Mouse (Mus musculus) ovary, adult 18-20 months (tissue): Measurements from ENCODE around the gene Gramd1a.

Experiments used
- DNase-seq: peaks from one replicate; pipeline ENCODE4 v3.0.0; 2022; ENCODE audit warnings: low spot score, mixed read lengths

Gramd1a gene

DNA sequence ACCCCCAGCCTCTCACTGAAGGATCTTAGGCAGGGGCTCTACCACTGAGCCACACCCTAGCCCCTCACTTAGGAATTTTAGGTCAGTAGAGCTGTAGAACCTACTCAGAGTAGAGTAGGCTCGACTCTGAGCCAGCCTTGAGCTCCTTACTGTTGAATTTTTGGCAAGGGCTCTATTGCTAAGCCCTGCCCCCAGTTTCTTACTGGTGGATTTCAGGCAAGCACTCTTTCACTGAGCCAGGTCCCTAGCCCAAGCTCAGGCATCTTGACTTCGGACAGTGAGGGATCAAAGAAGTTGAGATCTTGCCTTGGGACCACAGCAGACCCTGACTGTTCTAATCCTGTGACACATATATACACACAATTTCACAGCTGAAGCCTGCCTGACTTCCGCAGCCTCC is 32.0 kb downstream of the Gramd1a start:
- DNase-seq: no peak

DNA sequence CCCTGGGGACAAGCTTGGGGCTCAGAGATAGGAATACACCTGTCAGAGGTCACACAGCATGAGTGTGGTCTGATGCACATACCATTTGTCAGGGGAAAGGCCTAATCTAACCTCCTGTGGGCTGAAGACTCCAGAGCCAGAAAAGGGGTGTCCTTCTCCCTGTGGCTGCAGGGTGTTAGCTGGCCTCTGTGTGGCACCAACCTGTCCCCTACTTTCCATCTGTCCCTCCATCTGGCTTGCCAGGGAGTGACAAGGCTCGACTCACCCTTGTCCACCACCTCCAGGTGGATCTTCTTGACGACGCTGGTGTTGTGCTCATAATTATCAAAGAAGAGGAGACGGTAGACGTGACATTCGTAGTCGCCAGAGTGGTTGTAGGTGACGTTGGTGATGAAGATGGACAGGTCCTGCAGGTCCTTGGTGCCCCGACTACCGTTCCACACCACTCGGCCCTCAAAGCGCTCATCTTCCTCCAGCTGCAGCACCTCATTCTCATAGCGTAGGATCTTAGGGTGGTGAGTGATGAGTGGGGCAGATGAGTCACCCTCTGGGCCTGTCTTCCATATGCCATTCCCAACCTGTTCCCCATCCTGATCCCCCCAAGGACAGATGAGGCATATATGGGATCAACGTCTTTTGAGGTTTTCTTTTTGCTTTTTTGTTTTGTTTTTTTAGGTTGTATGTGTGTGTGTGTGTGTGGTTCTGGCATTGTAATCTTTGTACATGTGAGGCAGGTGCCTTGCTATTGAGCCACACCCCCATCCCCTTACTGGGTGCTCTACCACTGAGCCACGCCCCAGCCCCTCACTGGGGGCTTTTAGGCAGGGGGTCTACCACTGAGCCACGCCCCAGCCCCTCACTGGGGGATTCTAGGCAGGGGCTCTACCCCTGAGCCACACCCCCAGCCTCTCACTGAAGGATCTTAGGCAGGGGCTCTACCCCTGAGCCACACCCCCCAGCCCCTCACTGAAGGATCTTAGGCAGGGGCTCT is 32.8 kb downstream of the Gramd1a start:
- DNase-seq: no peak

DNA sequence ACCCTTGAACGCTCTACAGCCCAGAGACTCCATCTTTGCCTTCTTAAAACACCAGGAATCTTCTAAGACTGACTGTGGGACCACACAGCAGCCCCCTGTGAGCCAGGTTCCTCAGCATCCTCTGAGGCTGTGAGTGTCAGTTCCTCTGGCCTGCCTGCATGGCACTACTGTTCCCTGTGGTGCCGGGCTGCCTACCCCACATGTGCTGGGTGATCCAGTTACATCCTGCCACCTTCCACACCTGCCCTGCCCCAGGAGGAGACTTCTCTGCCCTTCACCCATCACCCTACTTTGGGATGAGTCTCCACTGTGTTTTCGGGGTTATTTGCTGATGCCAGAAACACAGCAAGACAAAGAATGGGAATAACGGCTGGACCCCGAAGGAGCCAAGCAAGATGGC is 36.1 kb downstream of the Gramd1a start:
- DNase-seq: no peak

DNA sequence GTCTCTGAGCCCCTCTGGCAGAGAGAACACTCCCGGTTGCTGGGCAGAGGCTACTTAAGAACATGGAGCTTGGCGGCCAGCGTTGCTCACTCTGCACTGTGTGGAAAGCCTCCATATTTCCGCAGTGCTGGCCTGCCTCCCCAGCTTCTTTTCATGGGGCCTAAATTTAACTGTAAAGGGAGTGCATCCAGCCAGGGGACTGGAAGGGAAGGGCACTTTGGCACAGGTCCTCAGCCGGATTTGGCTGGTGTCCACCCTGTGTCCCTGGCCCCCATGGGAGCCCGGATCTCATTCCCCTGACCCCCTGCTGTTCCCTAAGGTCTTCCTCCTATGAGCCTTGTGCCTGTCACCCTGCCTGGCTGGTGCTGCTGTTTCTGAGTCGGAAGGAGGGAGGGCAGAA is 37.2 kb downstream of the Gramd1a start:
- DNase-seq: no peak

DNA sequence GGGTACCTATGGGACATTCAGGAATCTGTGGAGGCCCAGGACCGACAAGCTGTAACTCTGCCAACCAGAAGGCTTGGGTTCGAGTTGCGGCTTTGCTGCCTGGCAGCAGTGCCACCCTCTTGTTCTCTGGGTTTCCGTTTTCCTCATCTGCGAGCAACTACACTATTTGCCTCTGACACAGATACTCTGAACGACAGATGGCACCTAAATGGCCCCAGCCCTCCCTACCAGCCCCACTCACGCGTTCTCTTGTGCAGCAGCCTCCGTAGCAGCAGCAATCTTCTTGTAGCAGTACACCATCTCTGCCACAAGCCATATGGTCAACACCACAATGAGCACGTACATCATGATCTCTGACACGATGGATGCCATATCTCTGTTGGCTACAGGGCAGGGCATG is 38.2 kb downstream of the Gramd1a start:
- DNase-seq: no peak

DNA sequence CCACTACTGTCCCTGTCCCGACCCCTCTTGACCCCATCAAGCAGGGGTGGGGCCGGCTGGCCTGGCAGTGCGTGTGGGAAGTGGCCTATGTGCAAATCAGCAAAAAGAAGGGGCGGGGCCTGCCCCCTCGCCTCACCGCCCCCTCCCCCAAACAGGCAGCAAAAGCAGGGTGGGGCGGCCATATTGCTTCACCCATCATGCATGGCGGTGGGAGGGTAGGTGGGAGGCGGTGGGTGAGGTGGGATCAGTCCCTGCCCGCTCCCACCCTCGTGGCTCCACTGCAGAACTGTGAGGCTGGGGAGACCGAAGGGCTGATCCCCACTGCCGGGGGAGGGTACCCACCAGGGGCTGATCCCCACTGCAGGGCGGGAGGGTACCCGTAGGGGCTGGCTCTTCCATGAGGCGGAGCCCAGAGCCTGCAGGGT is 39.0 kb downstream of the Gramd1a start:
- DNase-seq: no peak

DNA sequence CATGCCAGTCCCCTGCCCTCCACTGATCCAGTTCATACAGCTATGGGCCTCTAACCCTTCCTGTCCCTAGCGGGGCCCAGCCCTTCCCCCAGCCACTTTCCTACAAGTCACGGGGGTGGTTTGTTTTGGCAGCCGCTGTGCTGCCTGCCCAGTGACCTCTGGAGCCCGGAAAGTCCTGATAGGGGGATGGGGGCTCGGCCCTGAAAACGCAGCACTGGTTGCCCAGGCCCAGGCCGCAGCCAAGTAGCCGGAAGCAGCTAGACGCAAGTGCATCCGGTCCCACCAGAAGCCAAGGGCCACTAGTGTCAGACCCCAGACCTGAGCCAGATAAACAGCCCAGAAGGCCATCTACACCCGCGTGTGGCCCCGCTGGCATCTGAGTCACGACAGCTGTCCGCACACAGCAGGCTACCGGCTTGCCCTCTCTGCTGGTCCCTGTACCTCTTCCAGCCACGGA is 40.1 kb downstream of the Gramd1a start:
- DNase-seq: peak; percentile 69

DNA sequence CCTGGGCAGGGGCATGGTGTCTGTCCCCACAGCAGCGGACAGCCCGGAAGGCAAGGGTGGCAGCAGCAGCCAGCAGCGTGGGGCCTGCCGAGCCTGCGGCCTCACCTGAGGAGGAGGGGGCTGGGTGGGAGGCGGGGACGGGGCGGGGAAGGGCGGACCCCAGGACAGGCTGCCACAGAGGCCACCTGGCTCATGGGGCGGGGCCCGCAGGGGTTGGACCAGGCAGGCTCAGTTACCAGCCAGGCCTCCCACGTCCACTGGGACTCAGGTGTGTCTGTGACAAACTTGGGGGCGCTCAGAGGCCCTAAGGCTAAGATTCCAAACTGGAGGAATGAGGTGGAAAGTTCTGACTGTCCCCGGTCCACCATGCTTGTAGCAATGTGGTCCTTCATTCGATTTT is 40.5 kb downstream of the Gramd1a start, which contains the start of gene Hpn:
Gene Hpn, minus strand, starts transcription at position 109 of the 400 bp plus-strand sequence.
- DNase-seq: no peak

DNA sequence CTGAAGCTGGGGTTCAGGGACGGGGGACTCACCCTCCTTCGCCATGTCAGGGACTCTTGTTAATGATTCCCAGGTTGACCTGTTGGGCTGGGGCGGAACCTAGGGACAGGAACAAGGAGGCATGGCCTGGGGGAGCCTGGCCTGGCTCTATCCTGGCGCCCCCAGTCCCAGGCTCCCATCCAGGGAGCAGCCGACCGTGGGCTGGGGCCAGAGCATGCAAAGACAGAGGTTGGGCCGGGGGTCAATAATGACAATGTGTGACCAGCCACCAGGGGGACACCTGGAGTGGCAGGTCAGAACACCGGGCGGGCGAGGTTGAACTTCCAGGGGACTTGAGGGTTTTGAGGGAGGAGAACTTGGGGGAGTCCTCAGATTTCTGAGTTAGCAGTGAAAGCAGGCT is 41.0 kb downstream of the Gramd1a start:
- DNase-seq: no peak

DNA sequence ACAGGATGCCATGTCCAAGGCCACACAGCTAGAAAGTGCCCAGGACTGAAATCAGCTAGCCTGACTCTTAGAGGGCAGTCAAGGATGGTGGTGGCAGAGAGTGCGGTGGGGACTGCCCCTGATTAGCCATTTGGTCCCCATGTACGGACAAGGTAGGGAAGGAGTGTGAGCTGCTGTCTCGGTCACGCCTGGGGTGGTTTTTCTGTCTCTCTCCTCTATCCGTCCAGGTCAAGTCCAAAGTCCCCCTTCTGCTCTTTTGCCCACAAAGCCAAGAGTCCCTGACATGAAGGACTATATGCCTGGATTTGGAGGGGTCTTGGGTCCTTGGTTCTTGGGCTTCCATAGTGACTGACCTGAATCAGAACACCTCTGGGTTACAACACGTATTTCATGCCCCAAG is 41.9 kb downstream of the Gramd1a start:
- DNase-seq: no peak

DNA sequence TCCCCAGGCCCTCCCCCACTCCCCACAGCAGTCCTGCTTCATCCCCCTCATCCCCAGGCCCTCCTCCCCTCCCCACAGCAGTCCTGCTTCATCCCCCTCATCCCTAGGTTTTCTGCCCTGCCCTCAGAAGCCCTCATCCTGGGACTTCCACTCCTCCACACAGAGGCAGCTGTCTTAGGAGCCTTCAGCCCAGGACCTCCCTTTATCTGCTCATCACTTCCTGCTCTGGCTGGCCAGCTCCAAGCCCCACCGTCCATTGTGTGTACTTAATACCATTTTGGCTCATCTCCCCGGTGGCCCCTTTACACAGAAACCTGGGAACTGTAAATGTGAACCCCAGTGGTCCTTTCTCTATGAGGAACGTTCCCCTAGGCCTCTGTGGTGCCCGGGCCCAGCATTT is 43.7 kb downstream of the Gramd1a start:
- DNase-seq: no peak

DNA sequence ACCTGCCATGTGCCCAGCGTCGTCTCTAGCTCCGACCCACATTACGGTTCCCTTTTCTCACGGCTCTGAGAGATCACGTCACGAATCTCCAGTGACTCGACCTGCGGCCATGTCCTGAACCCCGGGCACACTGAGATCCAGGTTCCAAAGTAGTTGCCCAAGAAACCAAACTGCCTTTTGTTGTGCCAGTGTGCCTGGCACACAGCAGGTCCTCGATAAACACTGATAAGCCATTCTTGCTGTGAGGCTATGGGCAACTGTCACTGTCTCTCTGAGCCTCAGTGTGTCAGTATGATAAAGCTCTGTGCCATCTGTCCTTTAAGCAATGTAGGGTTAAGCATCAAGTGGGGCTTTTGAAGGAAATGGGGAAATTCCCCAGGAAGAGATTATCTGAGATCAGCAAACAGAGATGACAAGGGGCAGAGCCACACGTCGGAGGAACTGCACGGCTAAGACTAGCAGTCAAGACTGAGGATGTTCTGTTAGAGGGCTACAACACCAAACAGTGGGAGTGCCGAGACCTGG is 44.8 kb downstream of the Gramd1a start:
- no peak for DNase-seq

DNA sequence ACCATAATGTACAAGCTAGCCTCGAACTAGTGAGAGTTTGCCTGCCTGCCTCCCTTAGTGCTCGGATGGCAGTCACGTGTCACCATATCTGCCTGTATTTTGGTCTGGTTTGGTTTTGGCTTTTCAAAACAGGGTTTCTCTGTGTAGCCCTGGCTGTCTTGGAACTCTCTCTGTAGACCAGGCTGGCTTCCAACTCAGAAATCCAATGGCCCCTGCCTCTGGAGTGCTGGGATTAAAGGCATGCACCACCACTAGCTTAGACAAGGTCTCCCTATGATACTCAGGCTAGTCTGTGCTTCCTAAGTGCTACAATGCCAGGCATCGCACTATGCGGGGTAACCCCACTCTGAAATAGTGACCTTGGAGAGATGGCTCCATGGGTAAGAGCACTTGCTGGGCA is 45.9 kb downstream of the Gramd1a start:
- no peak for DNase-seq

DNA sequence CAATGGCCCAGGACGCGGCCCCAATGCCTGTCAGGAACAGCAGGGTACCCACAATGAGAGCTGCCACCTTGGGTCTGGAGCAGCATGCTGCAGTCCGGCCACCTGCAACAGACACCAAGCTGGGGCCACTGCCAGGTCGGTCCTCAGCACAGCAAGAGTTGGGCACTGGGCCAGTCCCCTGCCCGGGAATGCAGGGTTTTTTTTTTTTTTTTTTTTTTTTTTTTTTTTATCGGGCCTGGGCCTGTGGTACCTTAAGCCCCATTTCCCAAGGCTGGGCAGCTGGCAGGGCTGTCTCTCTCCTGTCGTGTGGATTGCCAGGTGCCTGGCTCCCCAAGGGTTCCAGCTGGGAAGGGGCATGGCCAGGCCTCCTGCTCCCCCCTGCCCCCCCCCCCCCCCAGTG is 46.6 kb downstream of the Gramd1a start:
- peak; percentile 36 for DNase-seq

DNA sequence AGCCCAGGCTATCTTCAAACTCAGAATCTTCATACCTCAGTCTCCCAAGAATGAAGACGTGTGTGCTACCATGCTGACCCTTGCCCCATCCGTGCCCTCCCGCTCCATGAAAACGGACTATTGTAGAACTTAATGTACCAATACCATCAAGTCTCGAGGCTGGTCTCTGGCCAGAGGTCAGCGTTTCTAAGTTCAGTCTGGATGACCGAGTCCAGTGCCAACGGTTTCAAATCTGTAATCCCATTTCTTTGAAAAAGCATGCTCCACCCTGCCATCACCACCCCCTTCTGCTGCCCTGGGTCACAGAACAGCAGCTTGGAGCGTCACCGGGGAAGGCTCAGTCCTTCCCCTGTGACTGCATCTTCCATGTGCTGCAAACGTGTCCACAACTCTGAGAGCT is 47.9 kb downstream of the Gramd1a start:
- no peak for DNase-seq

DNA sequence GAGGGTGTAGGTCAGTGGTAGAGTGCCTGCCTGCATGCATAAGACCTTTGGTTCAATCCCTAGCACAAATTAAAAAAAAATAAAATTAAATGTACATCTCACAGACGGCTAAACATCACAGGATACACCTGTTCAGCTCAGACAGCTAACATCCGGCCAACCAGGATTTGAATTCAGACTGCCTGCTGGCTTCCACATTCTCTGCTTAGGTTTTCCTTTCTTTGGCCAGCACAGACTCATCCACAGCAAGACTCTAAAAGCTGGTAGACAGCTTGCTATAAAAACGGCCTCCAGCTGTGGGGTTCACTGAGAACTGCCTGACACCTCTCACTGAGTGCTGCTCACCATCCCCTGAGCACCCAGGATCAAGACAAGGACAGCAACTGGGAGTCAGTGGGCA is 49.5 kb downstream of the Gramd1a start:
- no peak for DNase-seq

DNA sequence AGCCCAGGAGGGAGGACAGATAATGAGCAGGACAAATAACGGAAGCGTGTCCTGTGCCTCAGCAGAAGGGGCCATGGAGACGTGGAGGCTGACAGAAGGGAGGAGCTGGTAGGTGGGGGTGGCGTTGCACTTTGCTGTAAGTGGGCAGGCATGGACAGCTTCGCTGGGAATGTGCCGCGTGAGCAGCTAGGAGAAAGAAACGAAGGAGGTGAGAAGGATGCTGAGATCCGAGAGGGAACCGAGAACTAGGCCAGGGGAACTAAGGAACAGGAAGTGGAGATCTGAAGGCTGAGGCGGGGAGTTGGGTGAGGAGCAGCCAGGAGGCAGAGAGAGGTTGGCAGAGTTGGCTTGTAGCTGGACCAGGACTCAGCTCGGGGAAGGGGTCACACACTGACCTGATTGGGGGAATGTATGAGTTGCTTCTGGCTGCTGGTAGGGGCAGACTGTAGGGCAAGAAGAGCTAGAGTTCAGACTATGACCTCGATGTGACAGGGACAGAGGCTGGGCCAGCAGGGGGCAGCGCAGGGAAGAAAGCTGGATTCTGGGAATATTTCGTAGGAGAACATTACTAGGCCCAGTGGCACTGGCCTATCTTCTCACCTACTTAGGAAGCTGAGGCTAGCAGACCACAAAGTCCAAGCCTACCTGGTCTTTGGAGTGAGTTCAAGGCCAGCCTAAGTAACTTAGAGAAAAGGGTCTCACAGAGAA is 50.5 kb downstream of the Gramd1a start:
- no peak for DNase-seq

DNA sequence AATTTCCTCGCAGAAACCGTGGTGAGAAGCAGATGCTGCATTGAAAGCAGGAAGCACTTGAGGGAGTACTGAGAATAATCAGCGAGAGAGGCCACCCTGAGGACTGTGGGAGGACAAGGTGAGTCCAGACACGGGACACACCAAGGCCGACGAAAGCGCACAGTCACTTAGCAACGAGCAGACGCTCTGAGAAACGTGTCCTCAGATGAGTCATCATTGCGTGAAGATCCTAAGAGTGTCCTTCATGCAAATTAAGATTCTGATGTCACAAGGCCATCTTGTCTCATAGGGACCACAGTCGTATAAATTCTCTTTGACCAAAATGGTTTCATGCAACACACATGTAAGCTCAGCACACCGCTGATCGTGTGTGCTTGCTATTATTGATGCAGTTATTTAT is 54.9 kb downstream of the Gramd1a start:
- no peak for DNase-seq

DNA sequence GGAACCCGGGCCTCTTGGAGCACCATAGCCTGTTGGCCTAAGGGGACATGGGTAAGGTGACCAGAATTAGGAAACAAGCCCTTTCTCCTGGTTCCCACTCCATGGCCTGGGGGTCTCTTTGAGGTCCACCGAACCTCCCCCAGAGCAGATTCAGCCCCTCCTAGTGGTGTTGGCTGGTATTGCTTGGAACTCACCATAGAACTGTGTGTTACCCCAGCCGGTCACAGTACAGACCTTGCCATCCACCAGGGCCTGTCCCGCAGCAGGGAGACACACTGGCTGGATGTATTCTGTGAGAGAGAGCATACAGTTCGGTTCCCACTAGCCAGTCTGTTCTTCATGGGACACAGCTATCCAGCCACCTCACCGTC is 56.1 kb downstream of the Gramd1a start:
- DNase-seq: no peak

DNA sequence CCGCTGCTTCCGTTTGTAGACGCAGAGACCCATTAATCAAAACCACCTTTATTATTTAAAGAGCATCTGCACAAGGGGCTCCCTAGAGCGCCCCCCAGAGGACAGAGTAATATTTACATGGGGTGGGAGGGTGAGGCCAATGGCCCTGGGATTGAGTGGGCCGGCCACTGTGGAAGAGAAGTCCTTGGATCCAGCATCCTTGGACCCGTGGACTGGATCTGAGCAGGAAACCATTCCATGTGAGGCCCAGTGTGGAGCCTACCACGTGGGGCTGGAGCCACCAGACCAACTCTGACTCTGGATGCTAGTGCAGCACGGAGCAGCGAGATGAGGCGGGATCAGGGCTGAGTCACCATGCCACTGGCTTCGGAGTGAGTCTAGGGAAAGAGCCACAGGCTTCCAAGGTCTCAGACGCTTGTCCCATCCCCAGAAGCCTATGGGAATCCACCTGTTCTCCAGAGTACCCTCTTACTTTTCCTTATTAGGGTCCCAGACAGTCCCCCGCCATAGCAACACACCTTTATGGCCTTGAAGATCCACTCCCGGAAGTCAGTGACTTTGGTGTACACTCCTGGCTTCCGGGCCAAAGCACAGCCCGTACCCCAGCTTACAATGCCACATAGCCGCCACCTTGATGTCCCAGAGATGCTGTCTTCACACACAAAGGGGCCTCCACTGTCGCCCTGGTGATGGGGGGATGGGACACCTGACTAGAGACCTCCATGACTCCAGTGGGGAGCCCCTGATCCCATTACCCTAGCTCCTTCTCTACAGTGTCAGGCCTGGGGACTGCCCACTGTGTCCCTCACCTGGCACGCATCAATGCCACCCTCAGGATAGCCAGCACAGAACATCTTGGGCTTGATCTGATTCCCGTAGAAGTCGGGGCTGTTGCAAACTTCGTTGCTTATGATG is 56.7 kb downstream of the Gramd1a start:
- DNase-seq: no peak

DNA sequence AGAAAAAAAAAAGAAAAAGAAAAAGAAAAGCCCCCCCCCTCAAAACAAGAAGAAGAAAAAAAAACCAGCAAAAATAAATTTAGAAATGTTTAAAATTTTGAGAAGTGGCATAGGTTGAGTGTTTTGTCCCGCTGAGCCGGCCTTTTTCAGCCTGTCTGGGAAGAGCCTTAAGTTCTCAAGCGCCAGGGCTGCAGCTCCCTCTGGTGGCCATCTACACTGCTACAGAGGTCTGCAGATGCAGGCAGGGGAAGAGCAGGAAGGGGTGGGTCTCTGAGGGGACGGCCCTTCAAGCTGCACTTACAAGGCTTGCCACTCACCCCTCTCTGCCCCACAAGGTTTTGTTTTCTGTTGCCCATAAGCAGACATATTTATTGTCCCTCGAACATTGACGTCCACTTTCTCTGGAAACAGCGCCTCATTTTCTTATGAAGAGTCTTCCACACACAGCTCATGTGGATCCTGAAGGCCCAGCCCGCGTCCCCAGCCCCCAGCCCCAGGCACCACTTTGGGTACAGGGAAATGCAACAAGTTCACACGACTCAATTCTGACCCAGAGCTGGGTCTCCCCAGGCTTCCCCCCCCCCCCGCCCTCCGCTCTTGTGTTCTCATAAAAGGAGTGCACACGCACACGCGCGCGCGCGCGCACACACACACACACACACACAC is 58.0 kb downstream of the Gramd1a start:
- DNase-seq: peak; percentile 79
